Mouse (Mus musculus) forebrain, embryonic 15.5 days (tissue): Measurements from ENCODE around the gene Gm9767. TPM values are rescaled to one million over a fixed set of nuclear protein-coding genes. Genes with fewer than 3 reads are reported as not detected.

ENCODE experiments used
- ATAC-seq: fragments of 200-750 bp; cut with Nextera tagmentation; replicated peaks from 2 replicates; pipeline ENCODE4 v1.8.0; 2017; ENCODE audit warnings: mild to moderate bottlenecking, moderate TSS enrichment, moderate library complexity
- H3K27ac ChIP-seq: fragments of 300-500 bp; sonication (generic); replicated peaks from 2 replicates; pipeline ENCODE4 v1.5.1; 2015; ENCODE audit warnings: mild to moderate bottlenecking, inconsistent platforms
- H3K27me3 ChIP-seq: fragments of 300-500 bp; sonication (generic); 2 replicates; pipeline ENCODE4 v1.6.1; 2015; ENCODE audit warnings: inconsistent platforms
- H3K36me3 ChIP-seq: fragments of 300-500 bp; sonication (generic); 2 replicates; pipeline ENCODE4 v1.6.1; 2015; ENCODE audit warnings: mild to moderate bottlenecking, inconsistent platforms
- H3K4me1 ChIP-seq: fragments of 300-500 bp; sonication (generic); 2 replicates; pipeline ENCODE4 v1.6.1; 2015; ENCODE audit warnings: inconsistent platforms
- H3K4me2 ChIP-seq: fragments of 300-500 bp; sonication (generic); replicated peaks from 2 replicates; pipeline ENCODE4 v1.6.1; 2015; ENCODE audit warnings: mild to moderate bottlenecking, inconsistent platforms
- H3K4me3 ChIP-seq: fragments of 300-500 bp; sonication (generic); 2 replicates; pipeline ENCODE4 v1.5.1; 2015; ENCODE audit warnings: mild to moderate bottlenecking, inconsistent platforms
- H3K9ac ChIP-seq: fragments of 300-500 bp; sonication (generic); replicated peaks from 2 replicates; pipeline ENCODE4 v1.6.1; 2015; ENCODE audit warnings: mild to moderate bottlenecking, inconsistent platforms
- H3K9me3 ChIP-seq: fragments of 300-500 bp; sonication (generic); 2 replicates; pipeline ENCODE4 v1.6.1; 2016; ENCODE audit warnings: inconsistent platforms
- WGBS: fragments of 180-500 bp; shearing (Covaris S2); methylation state at CpG from one replicate; pipeline ENCODE4 v1.1.7; 2015; ENCODE audit warnings: mixed read lengths; 5-methylcytosine and 5-hydroxymethylcytosine counted together
- polyA plus RNA-seq: library from polyadenylated mRNA; unstranded; fragments of >200 nt; fragmentation: Nextera tagmentation; extraction: Ambion mirVana; gene quantifications from 2 replicates; pipeline ENCODE4 v1.2.1, GENCODE M21; 2015

Gm9767 gene
- polyA plus RNA-seq, 1 experiment from 2014 or later, result 1.5 TPM

DNA sequence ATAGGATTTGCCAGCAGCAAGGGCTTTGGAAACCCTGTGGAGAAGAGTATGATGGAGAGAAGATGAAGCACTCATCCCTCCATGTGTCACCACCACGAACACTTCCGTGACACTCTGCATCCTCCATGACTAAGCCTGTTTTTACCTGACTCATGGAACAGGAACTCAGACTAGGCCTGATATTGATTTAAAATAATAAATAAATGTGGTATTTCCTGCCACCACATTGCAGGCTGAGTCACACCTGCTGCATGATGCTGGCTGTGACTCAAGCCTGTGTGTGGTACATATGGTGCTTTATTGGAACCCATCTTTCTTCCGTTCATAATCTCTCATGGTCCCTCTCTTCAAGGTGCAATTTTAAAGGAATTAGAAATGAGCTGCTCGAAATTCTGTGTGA, 36.4 kb downstream of the Gm9767 start:
- no peaks in the 10 kb centered on the region for H3K36me3 ChIP-seq
- H3K4me3 ChIP-seq, result no peak overlapping the region
- no peak overlapping the region for H3K9ac ChIP-seq
- no peaks in the 10 kb centered on the region for H3K9me3 ChIP-seq
- ATAC-seq, result peak; percentile 38; the same call in 1 of the 2 replicates
- no peak overlapping the region for H3K4me2 ChIP-seq
- H3K27ac ChIP-seq, result no peak overlapping the region
- WGBS, result 67% methylated on average over 4 of the region's 4 CpGs
- no peaks in the 10 kb centered on the region for H3K27me3 ChIP-seq
- no peaks in the 10 kb centered on the region for H3K4me1 ChIP-seq

DNA sequence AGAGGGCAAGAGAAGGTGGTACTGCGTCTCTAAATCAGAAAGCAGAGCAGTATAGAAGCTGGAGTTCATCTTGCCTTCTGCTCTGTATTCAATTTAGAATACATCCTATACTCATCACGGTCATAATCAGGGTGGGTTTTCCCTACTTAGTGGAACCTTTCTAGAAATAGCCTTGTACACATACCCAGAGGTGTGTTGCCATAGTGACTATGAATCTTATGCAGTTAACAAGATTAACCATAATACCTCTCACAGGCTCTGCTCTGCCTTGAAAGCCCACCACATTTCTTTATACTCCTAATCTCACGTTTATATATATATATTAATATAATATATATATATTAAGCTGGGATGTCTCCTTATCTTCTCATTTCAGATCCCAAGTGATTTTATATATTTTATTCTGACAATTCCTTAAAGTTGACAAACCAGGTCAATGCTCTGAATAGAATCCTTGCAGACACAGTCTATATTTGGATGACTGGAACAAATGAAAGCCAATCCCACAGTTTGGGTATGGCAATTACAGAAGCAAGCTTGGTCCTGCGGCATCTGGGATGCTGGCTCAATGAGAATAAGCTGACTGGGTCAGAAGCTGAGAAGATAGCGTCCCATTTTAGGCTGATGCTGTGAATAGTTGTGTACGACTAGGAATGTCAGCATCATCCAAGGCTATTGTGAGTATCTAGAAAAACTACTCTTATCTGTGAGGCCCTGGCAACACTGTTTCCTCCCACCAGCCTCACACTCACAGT, 41.2 kb downstream of the Gm9767 start:
- Histone ChIP-seq H3K9ac (no peak overlapping the region), H3K4me2 (no peak overlapping the region), H3K4me1 (no peaks in the 10 kb centered on the region), H3K36me3 (no peaks in the 10 kb centered on the region), H3K27ac (no peak overlapping the region), H3K27me3 (no peaks in the 10 kb centered on the region), H3K4me3 (no peak overlapping the region), H3K9me3 (no peaks in the 10 kb centered on the region)
- WGBS, result 90% methylated on average over 6 of the region's 6 CpGs
- ATAC-seq, result no peak

DNA sequence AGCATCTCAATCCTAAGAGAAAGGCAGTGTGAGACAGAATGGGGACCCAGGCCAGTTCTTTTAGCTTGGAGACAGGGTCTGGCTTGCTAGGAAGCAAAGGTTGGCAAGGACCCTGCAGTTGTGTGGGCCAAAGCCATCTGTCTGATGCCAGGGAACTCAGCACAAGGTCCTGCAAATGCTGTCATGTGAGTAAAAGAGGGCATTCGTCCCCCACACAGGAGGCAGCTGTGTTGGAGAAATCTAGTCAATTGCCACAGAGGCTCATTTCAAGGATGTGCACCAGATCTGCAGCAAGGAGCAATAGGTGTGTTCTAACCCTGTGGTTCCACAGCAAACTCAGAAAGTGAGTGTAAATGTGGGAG, 41.7 kb downstream of the Gm9767 start:
- no peak overlapping the region for H3K27ac ChIP-seq
- no peaks in the 10 kb centered on the region for H3K9me3 ChIP-seq
- no peaks in the 10 kb centered on the region for H3K4me1 ChIP-seq
- H3K4me3 ChIP-seq, result no peak overlapping the region
- no peaks in the 10 kb centered on the region for H3K36me3 ChIP-seq
- WGBS, result 65% methylated on average over 1 of the region's 1 CpGs
- no peak overlapping the region for H3K4me2 ChIP-seq
- H3K27me3 ChIP-seq, result no peaks in the 10 kb centered on the region
- no peak overlapping the region for H3K9ac ChIP-seq
- no peak for ATAC-seq

Other genes starting within 250 kb of the Gm9767 start
- 20.4 and 22.7 TPM in 2 replicates for gene Tmem200a, start 797 bp downstream of the Gm9767 start, polyA plus RNA-seq
- 5.3 and 5.7 TPM in 2 replicates for gene Samd3, start 151.5 kb downstream of the Gm9767 start, polyA plus RNA-seq